Mouse (Mus musculus) skeletal muscle tissue, adult 2 months (tissue): ENCODE results near the gene Ppp1r21.
A peak's percentile ranks its signal among the peaks of the same experiment; 100 is the strongest.

ENCODE experiments used
- DNase-seq: peaks from one replicate; pipeline ENCODE4 v3.0.0-alpha.2; 2012; ENCODE audit warnings: low read depth, low spot score

Ppp1r21 gene

GRCm38 (mm10) chr17:88529519-88530235, at the start of gene Ppp1r21:
Ppp1r21 (plus strand) TSS chr17:88530118.
- peak; percentile 93 for DNase-seq

GRCm38 (mm10) chr17:88480369-88480768, 49.5 kb upstream of the Ppp1r21 start:
- DNase-seq = no peak

DNA sequence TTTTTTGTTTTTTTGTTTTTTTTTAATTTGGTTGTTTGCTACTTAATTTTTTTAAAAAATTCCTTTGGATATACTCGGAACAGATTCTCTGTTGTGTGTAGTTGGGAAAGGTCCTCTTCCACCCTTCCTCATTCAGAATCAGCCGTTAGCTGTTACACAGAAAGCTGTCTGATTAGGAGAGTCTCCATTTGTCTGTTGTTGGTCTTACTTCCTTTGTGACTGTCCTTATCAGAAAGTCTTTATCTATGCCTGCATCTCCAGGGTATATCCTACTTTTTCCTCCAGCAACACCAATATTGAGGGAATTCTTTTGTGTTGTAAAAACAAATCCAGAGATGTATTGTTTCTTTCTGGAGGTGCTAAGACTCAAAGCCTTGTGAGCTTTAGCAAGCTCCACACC, 48.9 kb upstream of the Ppp1r21 start:
- DNase-seq = no peak

GRCm38 (mm10) chr17:88481587-88481986, 48.3 kb upstream of the Ppp1r21 start:
- no peak for DNase-seq

DNA sequence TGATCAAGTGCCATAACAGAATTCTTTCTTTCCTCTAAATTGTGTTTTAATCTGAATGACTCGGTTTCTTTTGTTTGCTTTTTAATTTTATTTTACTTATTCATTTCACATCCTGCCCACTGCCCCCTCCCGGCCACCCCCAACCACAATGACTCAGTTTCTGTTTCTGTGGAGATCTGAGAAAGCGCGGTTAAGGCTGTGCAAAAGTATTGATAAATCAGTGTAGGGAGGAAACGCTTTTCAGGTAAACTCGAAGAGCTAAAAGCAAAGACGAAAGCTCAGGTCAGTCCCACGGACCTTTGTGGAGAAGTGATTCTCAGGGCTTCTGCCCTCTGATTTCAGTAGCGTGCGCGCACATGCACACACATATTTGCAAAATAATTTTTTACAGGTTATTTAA, 45.4 kb upstream of the Ppp1r21 start:
- DNase-seq = no peak

DNA sequence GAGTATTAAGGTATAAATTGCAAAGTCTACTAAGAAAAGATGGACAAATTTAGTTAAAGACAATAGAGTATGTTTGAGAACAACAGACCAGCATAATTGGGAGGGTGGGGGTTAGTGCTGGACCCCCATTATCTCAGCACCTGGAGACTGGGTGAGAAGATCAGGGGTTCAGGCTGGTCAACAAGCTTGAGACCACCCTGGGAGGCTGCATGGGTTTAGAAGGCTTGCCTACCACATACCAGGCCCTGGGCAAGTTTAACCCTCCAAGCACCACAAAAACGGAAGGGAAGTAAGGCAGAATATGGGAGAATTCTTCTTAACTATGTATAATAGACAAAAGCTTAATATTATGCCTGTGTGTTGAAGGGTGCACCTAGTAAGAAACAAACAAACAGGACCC, 45.0 kb upstream of the Ppp1r21 start:
- no peak for DNase-seq

- DNase-seq = no peak
These were observed 39.4 kb upstream of the Ppp1r21 start for GRCm38 (mm10) chr17:88490546-88490945.

DNA sequence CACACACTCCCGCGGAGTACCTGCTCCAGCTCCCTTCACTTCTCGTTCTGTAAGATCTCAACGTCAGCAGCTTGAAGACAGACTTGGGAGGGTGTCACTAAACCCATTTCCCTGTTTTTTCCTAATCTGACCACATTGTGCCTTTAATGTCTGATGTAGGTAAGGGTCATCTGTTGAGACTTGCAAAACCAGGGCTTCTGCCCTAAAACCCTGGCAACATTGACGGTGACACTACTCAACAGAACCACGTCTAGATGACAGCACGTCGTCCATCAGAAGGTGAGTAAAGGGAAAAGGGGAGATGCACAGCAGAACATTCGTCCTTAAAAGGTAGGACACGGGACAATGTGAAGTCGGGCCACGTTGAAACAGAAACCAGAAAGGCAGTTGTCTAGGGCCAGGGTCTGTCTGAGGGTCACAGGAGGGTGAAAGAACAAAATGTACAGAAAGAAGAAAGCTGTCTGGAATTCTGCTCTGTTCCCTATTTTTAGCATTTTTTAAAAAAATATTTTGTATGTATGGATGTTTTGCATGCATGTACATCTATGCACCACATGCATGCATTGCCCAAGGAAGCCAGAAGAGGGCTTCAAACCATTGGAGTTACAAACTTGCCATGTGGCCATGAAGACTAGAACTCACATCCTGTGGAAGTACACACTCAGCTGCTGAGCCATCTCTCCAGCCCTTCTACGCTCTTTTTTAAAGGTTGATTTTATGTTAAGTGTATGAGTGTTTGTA, 38.4 kb upstream of the Ppp1r21 start:
- no peak for DNase-seq

DNA sequence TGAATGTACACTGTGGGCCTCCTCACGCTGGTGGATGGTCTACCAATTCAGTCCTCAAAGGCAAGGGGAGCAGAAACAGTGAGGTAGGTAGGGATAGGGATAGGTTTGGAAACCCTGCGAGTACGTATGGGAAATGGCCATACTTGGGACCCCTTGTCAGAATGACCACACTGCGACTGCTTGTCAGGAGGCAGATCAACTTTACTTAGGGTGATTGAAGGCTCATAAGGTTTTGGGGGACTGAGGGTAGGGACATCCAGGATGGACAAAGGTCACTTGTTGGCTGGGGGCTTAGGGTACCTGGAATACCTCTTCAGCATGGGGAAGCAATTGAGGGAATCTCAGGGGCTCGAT, 37.8 kb upstream of the Ppp1r21 start:
- DNase-seq = no peak

DNA sequence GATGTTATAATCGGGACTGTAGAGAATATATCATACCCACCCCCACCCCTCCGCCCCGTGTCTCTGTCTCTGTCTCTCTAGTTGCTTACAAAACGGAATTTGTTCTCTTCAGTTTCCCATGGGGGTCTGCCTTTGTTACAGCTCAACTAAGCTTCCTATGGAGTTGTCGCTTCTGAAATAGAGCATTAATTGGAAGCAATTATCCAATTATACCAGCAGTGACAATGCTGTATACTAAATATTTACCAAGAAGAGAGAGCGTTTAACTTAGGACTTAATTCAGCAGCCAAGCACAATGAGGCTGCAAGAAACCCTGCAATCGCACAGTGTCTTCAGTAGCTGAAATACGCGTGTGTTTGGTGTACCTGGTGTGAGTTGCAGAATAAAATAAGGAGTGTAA, 36.4 kb upstream of the Ppp1r21 start:
- DNase-seq = no peak

GRCm38 (mm10) chr17:88494121-88494771, 35.7 kb upstream of the Ppp1r21 start:
- DNase-seq = no peak

DNA sequence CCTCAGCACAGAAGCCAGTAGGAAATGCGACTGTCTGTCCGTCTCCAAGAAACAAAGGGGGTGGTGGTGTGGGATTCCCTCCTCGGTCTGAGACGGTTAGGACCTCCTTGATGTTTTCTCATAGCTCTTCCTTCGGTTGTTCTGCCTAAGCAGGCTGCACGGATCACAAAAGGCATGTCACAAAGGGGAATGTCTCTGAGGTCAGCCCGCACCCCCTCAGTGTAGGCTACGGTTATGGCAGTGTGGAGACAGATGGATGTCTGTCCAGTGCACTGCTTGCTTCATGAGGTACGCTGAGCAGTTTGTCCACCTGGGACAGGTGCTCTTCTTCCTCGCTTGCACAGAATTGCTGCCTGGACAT, 35.2 kb upstream of the Ppp1r21 start:
- no peak for DNase-seq

- DNase-seq = no peak
These were observed 31.7 kb upstream of the Ppp1r21 start for GRCm38 (mm10) chr17:88498090-88498682.

GRCm38 (mm10) chr17:88504056-88504455, 25.9 kb upstream of the Ppp1r21 start:
- no peak for DNase-seq

DNA sequence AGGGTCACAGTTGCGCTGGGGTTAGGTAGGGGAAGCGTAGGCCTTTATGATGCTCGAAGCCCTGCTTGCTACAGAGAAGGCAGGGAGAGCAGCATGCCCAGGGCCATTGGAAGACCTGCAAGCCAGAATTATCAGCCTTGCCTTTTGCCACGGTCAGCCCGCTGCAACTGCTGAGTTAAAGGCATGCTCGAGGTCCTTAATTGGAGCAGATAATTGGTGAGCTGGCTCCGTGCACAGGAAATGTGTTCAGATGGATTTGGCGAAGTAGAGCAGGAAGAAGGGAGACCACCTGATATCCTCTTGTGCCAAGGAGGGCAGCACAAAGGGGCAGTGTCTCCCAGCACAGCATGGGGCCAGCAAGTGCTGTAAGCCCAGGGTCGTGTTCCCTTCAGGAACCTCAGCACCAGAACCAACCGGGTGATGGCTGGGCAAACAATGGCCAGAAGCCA, 24.6 kb upstream of the Ppp1r21 start:
- DNase-seq = no peak

DNA sequence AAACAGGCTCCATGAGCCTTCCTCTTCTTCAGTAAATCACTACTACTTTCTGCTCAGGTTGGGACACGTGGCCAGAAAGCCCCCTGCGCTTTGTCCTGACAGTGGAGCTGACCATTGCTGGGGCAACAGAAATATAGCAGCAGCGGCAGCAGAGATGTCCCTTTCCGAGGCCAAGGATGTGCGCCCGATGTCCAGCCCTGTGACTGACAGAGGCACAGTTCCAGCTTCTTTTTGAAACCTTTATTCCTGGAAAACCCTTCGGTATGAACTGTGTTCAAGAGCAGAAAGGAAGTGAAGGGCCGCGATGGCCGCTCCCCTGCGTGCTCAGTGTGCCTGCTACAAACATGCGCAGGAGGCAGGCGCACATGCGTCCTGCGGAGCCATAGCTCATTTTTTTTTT, 24.0 kb upstream of the Ppp1r21 start:
- no peak for DNase-seq

DNA sequence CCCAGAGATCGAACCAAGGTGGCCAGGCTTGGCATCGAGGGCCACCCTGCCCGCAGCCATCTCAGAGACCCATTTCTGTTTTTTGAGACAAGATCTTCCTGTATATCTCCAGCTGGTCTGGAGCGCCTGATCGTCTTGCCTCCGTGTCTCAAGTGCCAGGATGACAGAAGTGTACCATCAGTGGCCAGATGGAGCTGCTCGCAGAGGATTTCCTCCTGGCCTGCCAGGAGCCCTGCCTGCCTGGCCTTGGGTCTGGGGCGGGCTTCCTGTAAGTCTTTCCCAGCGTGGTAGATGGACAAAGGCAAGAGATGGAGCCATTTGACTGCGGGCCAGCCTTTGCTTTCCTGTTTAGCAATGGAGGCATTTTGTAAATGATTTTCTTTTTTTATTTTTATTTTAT, 22.5 kb upstream of the Ppp1r21 start:
- DNase-seq = no peak

- DNase-seq = peak; percentile 48
These were observed 20.9 kb upstream of the Ppp1r21 start for GRCm38 (mm10) chr17:88508846-88509508.

GRCm38 (mm10) chr17:88509999-88510398, 19.9 kb upstream of the Ppp1r21 start:
- DNase-seq = no peak

DNA sequence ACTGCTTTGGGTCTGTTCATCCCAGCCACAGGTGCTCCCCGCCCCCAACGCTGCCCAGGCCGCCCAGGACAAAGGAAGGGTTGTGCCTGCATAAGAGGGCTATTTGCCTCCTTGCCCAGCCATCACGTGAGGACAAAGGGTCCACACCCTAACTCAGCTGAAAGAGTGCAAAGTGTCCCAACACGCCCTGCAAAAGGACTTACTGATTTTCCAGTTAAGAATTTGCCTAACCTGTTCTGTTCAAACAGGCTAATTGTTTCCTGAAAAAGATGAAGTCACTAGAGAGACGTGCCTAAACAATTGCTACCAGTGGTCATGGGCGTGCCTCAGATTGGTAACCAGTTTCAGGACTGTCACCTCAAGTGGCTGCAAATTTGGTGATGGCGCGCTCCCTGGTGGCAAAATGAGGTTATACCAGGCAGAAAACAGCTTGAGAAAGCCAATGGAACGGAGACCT, 18.8 kb upstream of the Ppp1r21 start:
- peak; percentile 45 for DNase-seq

DNA sequence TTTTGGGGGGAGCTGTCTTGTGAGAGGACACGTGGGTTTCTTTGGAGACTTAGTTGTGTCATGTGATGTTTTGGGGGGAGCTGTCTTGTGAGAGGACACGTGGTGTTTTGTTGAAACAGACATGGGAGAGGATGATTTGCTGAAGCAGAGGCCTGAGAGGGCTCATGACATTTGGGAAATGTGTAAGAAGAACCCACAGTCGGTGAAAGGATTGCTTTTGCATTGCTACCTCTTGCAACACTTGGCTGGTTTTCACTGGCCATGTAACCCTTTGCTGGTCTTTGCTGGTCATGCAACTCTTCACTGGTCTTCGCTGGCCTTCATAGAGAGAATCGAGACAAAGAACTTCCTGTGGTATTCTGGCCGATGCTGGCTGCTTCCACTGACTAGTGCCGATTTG, 13.4 kb upstream of the Ppp1r21 start:
- no peak for DNase-seq

GRCm38 (mm10) chr17:88527781-88528180, 2.1 kb upstream of the Ppp1r21 start:
- no peak for DNase-seq
